Mouse (Mus musculus): ENCODE results near the gene Mras.

DNA sequence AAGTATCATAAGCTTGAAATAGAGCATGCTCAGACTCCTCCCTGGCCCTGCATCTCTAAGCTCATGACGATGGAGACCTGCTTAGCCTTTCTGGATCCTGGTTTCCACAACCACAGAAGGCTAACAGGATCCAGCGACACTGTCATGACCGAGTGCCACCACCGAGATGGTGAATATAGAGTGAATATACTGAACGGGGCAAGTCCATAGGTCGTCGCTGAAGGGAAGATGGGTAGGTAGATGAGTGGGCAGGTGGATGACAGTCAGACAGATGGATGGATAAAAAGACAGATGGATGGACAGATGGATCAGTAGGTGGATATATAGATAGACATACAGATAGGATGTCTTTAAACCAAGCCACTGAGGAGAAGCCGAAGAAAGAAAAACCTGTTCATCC lies 5.8 kb downstream of the Mras start:
- TF ChIP-seq EP300 (IDR thresholded peaks at IDR 0.05; ENCODE audit: insufficient read depth, low read depth, low read length) (no peak), POLR2A (IDR thresholded peaks at IDR 0.05; ENCODE audit: insufficient read depth, low read length) (no peak), CTCF (IDR thresholded peaks at IDR 0.05; ENCODE audit: low read depth, low read length) (no peak)

Measured in ES-Bruce4 (cell line).